Mouse (Mus musculus): Measurements from ENCODE around the gene Olfr1057. TPM values are rescaled to one million over a fixed set of nuclear protein-coding genes. Genes with fewer than 3 reads are reported as not detected.
"Not testable (repeated sequence)": the region's sequence is repeated elsewhere in the genome, so short reads cannot be mapped to it uniquely, and the experiment has no call there.

Gene Olfr1057
- polyA plus RNA-seq (2015; fragmentation: Nextera tagmentation; extraction: Ambion mirVana), result not detected in 2 replicates

DNA sequence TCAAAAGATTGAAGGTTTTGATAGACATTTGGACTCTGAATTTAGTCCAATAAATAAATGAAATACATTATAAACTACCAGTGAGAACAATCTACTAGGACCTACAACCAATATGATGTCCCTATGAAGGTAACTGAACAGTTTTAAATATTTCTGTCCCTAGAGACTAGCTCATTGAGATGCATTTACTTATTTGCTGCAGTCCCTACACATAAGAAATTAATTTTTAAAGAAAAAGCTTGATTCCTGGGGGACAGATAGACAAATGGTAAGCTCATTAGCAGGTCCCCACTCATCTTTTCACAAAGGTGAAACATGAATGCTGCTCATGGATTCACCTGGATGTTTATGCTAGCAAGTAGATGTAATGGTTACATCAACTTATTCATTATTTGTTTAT, at the start of gene Olfr1057:
Olfr1057 (minus strand) TSS at position 101 of the 400 bp plus-strand sequence.
- no peak for ATAC-seq (replicated peaks; ENCODE audit: low FRiP score, low read depth)
- H3K4me2 ChIP-seq (ENCODE audit: low read length), result no peak within 1 kb of the TSS
- H3K36me3 ChIP-seq (ENCODE audit: insufficient read depth, low read length), result no peaks in the 10 kb centered on the region
- no peaks in the 10 kb centered on the region for H3K27me3 ChIP-seq (ENCODE audit: insufficient read depth, low read length)
- H3K27ac ChIP-seq, result no peak within 1 kb of the TSS
- H3K4me3 ChIP-seq (replicated peaks; ENCODE audit: low read depth, low read length), result no peak within 1 kb of the TSS
- no peaks in the 10 kb centered on the region for H3K4me1 ChIP-seq (replicated peaks; ENCODE audit: insufficient read depth, low read length)
- no peak within 1 kb of the TSS for H3K9ac ChIP-seq (ENCODE audit: low read depth, low read length)
- TF ChIP-seq CTCF (IDR thresholded peaks at IDR 0.05; ENCODE audit: low read depth), result no peak
- H3K9me3 ChIP-seq (replicated peaks; ENCODE audit: low read length), result no peaks in the 10 kb centered on the region
- DNase-seq (ENCODE audit: low spot score), result no peak

GRCm38 (mm10) chr2:86426649-86427048, 48.5 kb upstream of the Olfr1057 start, which contains the start of gene Olfr1062:
Olfr1062 (minus strand) TSS chr2:86426749.
- H3K4me2 ChIP-seq (ENCODE audit: low read length); H3K4me3 ChIP-seq (replicated peaks; ENCODE audit: low read depth, low read length); H3K27ac ChIP-seq; H3K27me3 ChIP-seq (ENCODE audit: insufficient read depth, low read length); DNase-seq (ENCODE audit: low spot score); H3K9me3 ChIP-seq (replicated peaks; ENCODE audit: low read length); H3K9ac ChIP-seq (ENCODE audit: low read depth, low read length); H3K4me1 ChIP-seq (replicated peaks; ENCODE audit: insufficient read depth, low read length); H3K36me3 ChIP-seq (ENCODE audit: insufficient read depth, low read length); ATAC-seq (replicated peaks; ENCODE audit: low FRiP score, low read depth): not testable (repeated sequence)

DNA sequence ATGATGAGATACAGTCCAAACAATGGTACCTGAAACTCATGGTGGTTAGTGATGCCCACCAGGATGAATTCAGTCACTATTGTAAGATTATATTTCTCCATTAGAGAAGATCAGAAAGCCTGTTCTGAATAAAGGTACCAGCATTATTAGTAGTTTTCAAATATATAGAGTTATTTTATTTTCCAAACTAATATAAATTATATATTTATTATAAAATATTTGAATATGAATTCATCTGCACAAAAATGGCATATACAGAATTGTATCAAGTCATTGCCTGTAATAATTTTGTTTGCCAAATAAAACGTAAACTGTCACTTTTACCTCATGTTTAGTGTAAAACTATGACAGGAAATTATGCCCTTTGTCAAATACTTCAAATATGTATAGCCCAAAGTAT, 35.8 kb upstream of the Olfr1057 start, which contains the start of gene Olfr1061:
Olfr1061 (minus strand) TSS at position 101 of the 400 bp plus-strand sequence.
- Histone ChIP-seq H3K36me3 (ENCODE audit: insufficient read depth, low read length) (no peaks in the 10 kb centered on the region), H3K27me3 (ENCODE audit: insufficient read depth, low read length) (no peaks in the 10 kb centered on the region), H3K4me3 (replicated peaks; ENCODE audit: low read depth, low read length) (no peak within 1 kb of the TSS), H3K9me3 (replicated peaks; ENCODE audit: low read length) (no peaks in the 10 kb centered on the region), H3K9ac (ENCODE audit: low read depth, low read length) (no peak within 1 kb of the TSS), H3K4me1 (replicated peaks; ENCODE audit: insufficient read depth, low read length) (no peaks in the 10 kb centered on the region), H3K27ac (no peak within 1 kb of the TSS), H3K4me2 (ENCODE audit: low read length) (no peak within 1 kb of the TSS)
- no peak for TF ChIP-seq CTCF (IDR thresholded peaks at IDR 0.05; ENCODE audit: low read depth)
- 79% methylated on average over 1 of the region's 1 CpGs for WGBS
- ATAC-seq (replicated peaks; ENCODE audit: low FRiP score, low read depth) (no peak), DNase-seq (ENCODE audit: low spot score) (no peak)

DNA sequence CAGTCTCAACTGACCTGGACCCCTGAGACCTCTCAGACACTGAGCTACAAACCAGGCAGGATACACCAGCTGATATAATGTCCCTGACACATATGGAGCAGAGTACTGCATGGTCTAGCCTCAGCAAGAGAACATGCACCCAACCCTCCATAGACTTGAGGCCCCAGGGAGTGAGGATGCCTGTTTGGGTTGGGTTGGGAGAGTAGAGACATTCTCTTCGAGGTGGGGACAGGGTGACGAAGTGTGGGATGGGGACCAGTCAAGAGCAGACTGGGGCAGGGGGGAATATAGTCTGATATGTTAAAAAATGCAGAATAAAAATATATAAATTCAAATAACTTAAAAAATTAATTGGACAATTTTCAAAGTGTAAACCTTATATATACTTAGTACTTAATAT, 16.9 kb upstream of the Olfr1057 start:
- H3K27me3 ChIP-seq (ENCODE audit: insufficient read depth, low read length), result no peaks in the 10 kb centered on the region
- H3K4me2 ChIP-seq (ENCODE audit: low read length), result no peak overlapping the region
- no peaks in the 10 kb centered on the region for H3K4me1 ChIP-seq (replicated peaks; ENCODE audit: insufficient read depth, low read length)
- H3K9ac ChIP-seq (ENCODE audit: low read depth, low read length), result no peak overlapping the region
- H3K9me3 ChIP-seq (replicated peaks; ENCODE audit: low read length), result no peaks in the 10 kb centered on the region
- H3K36me3 ChIP-seq (ENCODE audit: insufficient read depth, low read length), result no peaks in the 10 kb centered on the region
- no peak; the same call in 1 of the 2 replicates for ATAC-seq (replicated peaks; ENCODE audit: low FRiP score, low read depth)
- no peak overlapping the region for H3K4me3 ChIP-seq (replicated peaks; ENCODE audit: low read depth, low read length)
- no peak overlapping the region for H3K27ac ChIP-seq
- 83% methylated on average over 2 of the region's 2 CpGs for WGBS
- TF ChIP-seq CTCF (IDR thresholded peaks at IDR 0.05; ENCODE audit: low read depth), result no peak
- no peak for DNase-seq (ENCODE audit: low spot score)

DNA sequence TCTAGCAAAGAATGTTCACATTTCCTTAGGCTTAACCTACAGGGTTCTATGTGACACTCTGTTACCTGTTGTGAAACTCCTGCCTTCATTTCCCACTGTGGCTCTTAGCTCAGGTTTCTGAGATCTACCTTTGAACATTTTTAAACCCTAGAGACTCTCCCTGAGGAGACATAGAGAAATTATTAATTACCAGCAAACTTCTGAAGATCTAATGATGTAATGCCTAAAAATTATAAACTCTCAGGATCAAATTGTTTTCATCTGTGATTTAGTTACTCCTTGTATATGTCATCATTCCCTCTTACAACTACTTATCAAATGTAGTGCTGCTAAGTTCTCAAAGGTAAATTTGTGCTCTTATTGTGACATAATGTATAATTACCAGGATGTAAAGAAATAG, 10.3 kb upstream of the Olfr1057 start, which contains the start of gene Olfr1058:
Olfr1058 (minus strand) TSS at position 101 of the 400 bp plus-strand sequence.
- not testable (repeated sequence) for H3K27ac ChIP-seq; H3K4me1 ChIP-seq (replicated peaks; ENCODE audit: insufficient read depth, low read length); H3K4me2 ChIP-seq (ENCODE audit: low read length); H3K4me3 ChIP-seq (replicated peaks; ENCODE audit: low read depth, low read length); H3K27me3 ChIP-seq (ENCODE audit: insufficient read depth, low read length); H3K9ac ChIP-seq (ENCODE audit: low read depth, low read length); H3K36me3 ChIP-seq (ENCODE audit: insufficient read depth, low read length); DNase-seq (ENCODE audit: low spot score); H3K9me3 ChIP-seq (replicated peaks; ENCODE audit: low read length); ATAC-seq (replicated peaks; ENCODE audit: low FRiP score, low read depth)

DNA sequence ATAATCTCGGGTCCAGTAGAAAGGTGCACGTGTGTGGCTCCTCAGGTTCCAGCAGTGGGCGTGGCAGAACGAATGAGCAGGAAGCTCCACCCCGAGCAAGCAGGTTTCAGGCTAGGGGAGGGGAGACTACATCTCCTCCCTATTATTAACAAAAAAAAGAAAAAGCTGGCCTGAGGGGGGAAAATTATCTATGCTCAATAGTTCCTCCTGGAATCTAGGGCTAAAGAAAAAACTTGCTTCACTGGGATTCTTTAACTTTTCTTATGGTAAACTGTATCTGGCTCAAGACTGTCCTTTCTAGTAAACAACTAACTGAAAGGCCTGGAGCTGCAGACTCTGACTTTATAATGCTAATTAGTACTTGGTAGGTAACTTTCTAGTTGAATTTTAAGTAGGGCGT, 11.9 kb downstream of the Olfr1057 start:
- H3K4me3 ChIP-seq (replicated peaks; ENCODE audit: low read depth, low read length); ATAC-seq (replicated peaks; ENCODE audit: low FRiP score, low read depth); H3K4me2 ChIP-seq (ENCODE audit: low read length); DNase-seq (ENCODE audit: low spot score); H3K27me3 ChIP-seq (ENCODE audit: insufficient read depth, low read length); H3K9me3 ChIP-seq (replicated peaks; ENCODE audit: low read length); H3K36me3 ChIP-seq (ENCODE audit: insufficient read depth, low read length); H3K9ac ChIP-seq (ENCODE audit: low read depth, low read length); H3K4me1 ChIP-seq (replicated peaks; ENCODE audit: insufficient read depth, low read length); H3K27ac ChIP-seq: not testable (repeated sequence)
- no CpG with 5 or more reads among the region's 6 CpGs for WGBS

GRCm38 (mm10) chr2:86362369-86362768, 15.8 kb downstream of the Olfr1057 start, which contains the start of gene Olfr1056:
Olfr1056 (minus strand) TSS chr2:86362469.
- Histone ChIP-seq H3K27ac (no peak within 1 kb of the TSS), H3K4me1 (replicated peaks; ENCODE audit: insufficient read depth, low read length) (no peaks in the 10 kb centered on the region), H3K9me3 (replicated peaks; ENCODE audit: low read length) (no peaks in the 10 kb centered on the region), H3K9ac (ENCODE audit: low read depth, low read length) (no peak within 1 kb of the TSS), H3K4me3 (replicated peaks; ENCODE audit: low read depth, low read length) (no peak within 1 kb of the TSS), H3K27me3 (ENCODE audit: insufficient read depth, low read length) (no peaks in the 10 kb centered on the region), H3K4me2 (ENCODE audit: low read length) (no peak within 1 kb of the TSS), H3K36me3 (ENCODE audit: insufficient read depth, low read length) (no peaks in the 10 kb centered on the region)
- TF ChIP-seq CTCF (IDR thresholded peaks at IDR 0.05; ENCODE audit: low read depth), result no peak
- ATAC-seq (replicated peaks; ENCODE audit: low FRiP score, low read depth) (no peak), DNase-seq (ENCODE audit: low spot score) (no peak)

GRCm38 (mm10) chr2:86351751-86352150, 26.4 kb downstream of the Olfr1057 start:
- 92% methylated on average over 1 of the region's 1 CpGs for WGBS
- H3K4me1 ChIP-seq (replicated peaks; ENCODE audit: insufficient read depth, low read length); H3K9me3 ChIP-seq (replicated peaks; ENCODE audit: low read length); H3K27ac ChIP-seq; H3K9ac ChIP-seq (ENCODE audit: low read depth, low read length); H3K4me3 ChIP-seq (replicated peaks; ENCODE audit: low read depth, low read length); DNase-seq (ENCODE audit: low spot score); H3K36me3 ChIP-seq (ENCODE audit: insufficient read depth, low read length); H3K27me3 ChIP-seq (ENCODE audit: insufficient read depth, low read length); H3K4me2 ChIP-seq (ENCODE audit: low read length); ATAC-seq (replicated peaks; ENCODE audit: low FRiP score, low read depth): not testable (repeated sequence)

Data from kidney, postnatal 0 days (tissue).